32 mouse cellular contexts compared by ENCODE assay signal in genomic region chr11:68666210-68666609, GRCm38 (mm10). TPM values are rescaled to one million over a fixed set of nuclear protein-coding genes. Genes with fewer than 3 reads are reported as not detected.
DNase-seq lines count a peak whose midpoint lies in the region; ATAC-seq and TF ChIP-seq lines count a peak whose summit lies in the region.
"Had no signal": no experiment of that assay in that cellular context is flagged by ENCODE, and none has a peak within 500 bp of the region (broad histone marks: within the 10 kb centered on the region; RNA-seq: fewer than 3 reads in every experiment).

No protein-coding gene starts in this region.

- WGBS in limb, embryonic 15.5 days, result 64% methylated on average over 2 of the region's 2 CpGs
- 58% methylated on average over 2 of the region's 2 CpGs for WGBS in limb, embryonic 10.5 days

- DNase-seq in embryo, embryonic 10.5 days (ENCODE audit: low spot score), result peak; percentile 46
- no peak for DNase-seq in embryo, embryonic 9.5 days (ENCODE audit: extremely low spot score)
- no peak for DNase-seq in limb, embryonic 10.5 days (ENCODE audit: low spot score)
- DNase-seq in R1 (ENCODE audit: low read depth, low spot score), result peak; percentile 27
- no peak for DNase-seq in gastrocnemius, postnatal 10 days
- DNase-seq: adrenal gland, postnatal 36 days; cerebellum, adult 11 months; cerebellum, postnatal 10 days; gastrocnemius, postnatal 25 days; heart, adult 18-20 months; heart, postnatal 10 days; kidney, postnatal 10 days; lung, adult 18-20 months; right cerebral cortex, adult 18-20 months; right cerebral cortex, postnatal 4 days; thymus, adult 2 months; thymus, postnatal 4 days had no signal

- 0 out of 2 replicates have a peak overlapping the region, but pooled peaks have one; percentile 38 for H3K27ac ChIP-seq in limb, embryonic 15.5 days
- no peak overlapping the region for H3K27ac ChIP-seq in limb, embryonic 10.5 days
- H3K27ac ChIP-seq: forebrain, embryonic 10.5 days; hindbrain, embryonic 10.5 days; intestine, embryonic 15.5 days; layer of hippocampus, adult 2 months; liver, embryonic 12.5 days; midbrain, embryonic 13.5 days; neural tube, embryonic 13.5 days had no signal

- H3K9ac ChIP-seq in limb, embryonic 15.5 days, result no peak overlapping the region
- H3K9ac ChIP-seq: heart, embryonic 12.5 days; intestine, embryonic 15.5 days; liver, embryonic 12.5 days; midbrain, embryonic 13.5 days; neural tube, embryonic 13.5 days had no signal

- ATAC-seq in limb, embryonic 15.5 days (ENCODE audit: insufficient number of reproducible peaks, low FRiP score, low TSS enrichment, low read depth), result no peak
- ATAC-seq: CD4-positive, CD25-positive, alpha-beta regulatory T cell, adult 4 months; forebrain, embryonic 16.5 days; hindbrain, embryonic 16.5 days; intestine, embryonic 15.5 days; liver, embryonic 12.5 days; midbrain, embryonic 13.5 days; Patski had no signal

- no peak overlapping the region for H3K4me3 ChIP-seq in limb, embryonic 15.5 days
- H3K4me3 ChIP-seq in limb, embryonic 10.5 days, result no peak overlapping the region
- H3K4me3 ChIP-seq in myocyte, result no peak overlapping the region
- H3K4me3 ChIP-seq: forebrain, embryonic 10.5 days; heart, embryonic 12.5 days; hindbrain, embryonic 10.5 days; intestine, embryonic 15.5 days; layer of hippocampus, adult 2 months; liver, embryonic 12.5 days; midbrain, embryonic 13.5 days; neural tube, embryonic 13.5 days had no signal

- H3K79me2 ChIP-seq in myocyte (ENCODE audit: control insufficient read depth, insufficient read depth), result no peaks in the 10 kb centered on the region

- H3K4me2 ChIP-seq in limb, embryonic 15.5 days, result no peak overlapping the region
- peak overlapping the region; percentile 3 for H3K4me2 ChIP-seq in myocyte (ENCODE audit: low read depth)
- H3K4me2 ChIP-seq: heart, embryonic 12.5 days; intestine, embryonic 15.5 days; liver, embryonic 12.5 days; midbrain, embryonic 13.5 days; neural tube, embryonic 13.5 days had no signal

- no peaks in the 10 kb centered on the region for H3K27me3 ChIP-seq in limb, embryonic 15.5 days
- H3K27me3 ChIP-seq in limb, embryonic 10.5 days (ENCODE audit: low read depth, poor library complexity, severe bottlenecking), result no peaks in the 10 kb centered on the region
- no peaks in the 10 kb centered on the region for H3K27me3 ChIP-seq in myocyte (ENCODE audit: control insufficient read depth, insufficient read depth, insufficient read length)
- H3K27me3 ChIP-seq: heart, embryonic 12.5 days; intestine, embryonic 15.5 days; liver, embryonic 12.5 days; midbrain, embryonic 13.5 days; neural tube, embryonic 13.5 days; Patski had no signal

- no peaks in the 10 kb centered on the region for H3K9me3 ChIP-seq in limb, embryonic 15.5 days
- no peaks in the 10 kb centered on the region for H3K9me3 ChIP-seq in limb, embryonic 10.5 days (replicated peaks)
- H3K9me3 ChIP-seq: G1E; intestine, embryonic 15.5 days; liver, embryonic 12.5 days; midbrain, embryonic 13.5 days had no signal

- no peak overlapping the region for H3ac ChIP-seq in myocyte (ENCODE audit: control insufficient read depth, insufficient read length)

- peaks cover 16% of the 10 kb centered on the region for H3K4me1 ChIP-seq in limb, embryonic 15.5 days
- peaks cover 16% of the 10 kb centered on the region for H3K4me1 ChIP-seq in limb, embryonic 10.5 days
- H3K4me1 ChIP-seq: forebrain, embryonic 10.5 days; intestine, embryonic 15.5 days; liver, embryonic 12.5 days; midbrain, embryonic 13.5 days; neural tube, embryonic 13.5 days had no signal

- no peak for TF ChIP-seq POLR2A in myocyte (IDR thresholded peaks at IDR 0.05; ENCODE audit: insufficient read length, low read depth)

- no peaks in the 10 kb centered on the region for H3K36me3 ChIP-seq in limb, embryonic 15.5 days
- H3K36me3 ChIP-seq in limb, embryonic 10.5 days, result no peaks in the 10 kb centered on the region
- H3K36me3 ChIP-seq in myocyte (ENCODE audit: control insufficient read depth, insufficient read depth), result no peaks in the 10 kb centered on the region
- H3K36me3 ChIP-seq: forebrain, embryonic 10.5 days; G1E; heart, embryonic 12.5 days; hindbrain, embryonic 10.5 days; intestine, embryonic 15.5 days; liver, embryonic 12.5 days; midbrain, embryonic 13.5 days; neural tube, embryonic 13.5 days had no signal

TF ChIP-seq in myocyte, 11 proteins besides CTCF, POLR2A, EP300 and RAD21:
- TF ChIP-seq MAX (IDR thresholded peaks at IDR 0.05; ENCODE audit: low read depth), result no peak
- no peak for TF ChIP-seq SRF (IDR thresholded peaks at IDR 0.05; ENCODE audit: control insufficient read depth, insufficient read length, low read depth)
TF ChIP-seq in myocyte: peak in this region for 0.

RNA-seq across cellular contexts. Expression of gene Myh10, which starts 25.1 kb away (rescaled TPM):
- polyA plus RNA-seq in limb, embryonic 15.5 days (2015; fragmentation: Nextera tagmentation; extraction: Ambion mirVana), result 87.8 and 106 TPM in 2 replicates
- 138 and 176 TPM in 2 replicates for polyA plus RNA-seq in limb, embryonic 10.5 days (2016; fragmentation: Nextera tagmentation; extraction: Ambion mirVana)
- 20.9 TPM for polyA plus RNA-seq in myocyte (2012; fragmentation: generic; extraction: Trizol)
- 10 to 100 TPM; 27.2 to 34.8 TPM for total RNA-seq in gastrocnemius, postnatal 10 days (2021)

Comparison
In these comparisons a context has a peak if more than half of its experiments do, and no peak if none do; other contexts are left out.
1. DNase-seq: peak in embryo, embryonic 10.5 days (single experiment) and R1 (single experiment); none in embryo, embryonic 9.5 days (single experiment), limb, embryonic 10.5 days (single experiment) and gastrocnemius, postnatal 10 days (single experiment).